Mouse (Mus musculus) liver, postnatal 0 days (tissue): ENCODE measurements around the gene Cox10. TPM values are rescaled to one million over a fixed set of nuclear protein-coding genes. Genes with fewer than 3 reads are reported as not detected.
A peak's percentile ranks its signal among the peaks of the same experiment; 100 is the strongest.

Experiments used
- ATAC-seq: fragments of 200-750 bp; cut with Nextera tagmentation; 2 replicates; pipeline ENCODE4 v1.8.0; 2017; ENCODE audit warnings: mild to moderate bottlenecking, moderate library complexity
- DNase-seq: peaks from one replicate; pipeline ENCODE4 v3.0.0-alpha.2; 2016
- H3K27ac ChIP-seq: fragments of 300-500 bp; sonication (generic); 2 replicates; pipeline ENCODE4 v1.5.1; 2014; ENCODE audit warnings: antibody characterized with exemption, moderate library complexity, mild to moderate bottlenecking, low read depth
- H3K27me3 ChIP-seq: fragments of 300-500 bp; sonication (generic); 2 replicates; pipeline ENCODE4 v1.6.1; 2014; ENCODE audit warnings: low read length, control low read depth, mixed read lengths; ENCODE audit not compliant: insufficient read depth
- H3K36me3 ChIP-seq: fragments of 300-500 bp; sonication (generic); replicated peaks from 2 replicates; pipeline ENCODE4 v1.6.1; 2014; ENCODE audit warnings: mild to moderate bottlenecking, control low read depth, low read length, moderate library complexity, mixed read lengths; ENCODE audit not compliant: insufficient read depth
- H3K4me1 ChIP-seq: fragments of 300-500 bp; sonication (generic); 2 replicates; pipeline ENCODE4 v1.6.1; 2014; ENCODE audit warnings: antibody characterized with exemption, mild to moderate bottlenecking, control low read depth; ENCODE audit not compliant: insufficient read depth
- H3K4me2 ChIP-seq: fragments of 300-500 bp; sonication (generic); 2 replicates; pipeline ENCODE4 v1.6.1; 2014; ENCODE audit warnings: low read depth, mild to moderate bottlenecking, low read length, moderate library complexity, mixed read lengths
- H3K4me3 ChIP-seq: fragments of 300-500 bp; sonication (generic); 2 replicates; pipeline ENCODE4 v1.5.1; 2014; ENCODE audit warnings: low read depth, low read length
- H3K9ac ChIP-seq: fragments of 300-500 bp; sonication (generic); replicated peaks from 2 replicates; pipeline ENCODE4 v1.6.1; 2014; ENCODE audit warnings: mild to moderate bottlenecking, moderate library complexity
- H3K9me3 ChIP-seq: fragments of 300-500 bp; sonication (generic); 2 replicates; pipeline ENCODE4 v1.6.1; 2016; ENCODE audit warnings: mild to moderate bottlenecking, control low read depth, low read length, mixed read lengths
- CTCF ChIP-seq: sonication (generic); IDR thresholded peaks from 2 replicates; pipeline ENCODE4 v1.5.1; 2016; ENCODE audit warnings: antibody characterized with exemption, low read depth
- EP300 ChIP-seq: IDR thresholded peaks from 2 replicates; pipeline ENCODE4 v1.6.1; 2016; ENCODE audit warnings: antibody characterized with exemption, low read depth, mild to moderate bottlenecking
- WGBS: fragments of 180-500 bp; shearing (Covaris S2); extraction: QIAGEN DNeasy Blood & Tissue Kit; methylation state at CpG from one replicate; pipeline ENCODE4 v1.1.7; 2014; ENCODE audit not compliant: insufficient replicate concordance; 5-methylcytosine and 5-hydroxymethylcytosine counted together
- polyA plus RNA-seq: library from polyadenylated mRNA; unstranded; fragments of >200 nt; fragmentation: Nextera tagmentation; extraction: Ambion mirVana; gene quantifications from 2 replicates; pipeline ENCODE4 v1.2.1, GENCODE M21; 2015

Gene Cox10
- polyA plus RNA-seq, 1 experiment from 2014 or later = 13.1 TPM

- DNase-seq (no peak), ATAC-seq (no peak)
- TF ChIP-seq EP300 (no peak), CTCF (no peak)
- Histone ChIP-seq H3K27me3 (peaks cover 45% of the 10 kb centered on the region), H3K27ac (peak overlapping the region; percentile 41; the same call in 1 of the 2 replicates), H3K4me2 (peak overlapping the region; percentile 75), H3K9ac (no peak overlapping the region), H3K36me3 (no peaks in the 10 kb centered on the region), H3K4me3 (0 out of 2 replicates have a peak overlapping the region, but pooled peaks have one; percentile 8), H3K9me3 (no peaks in the 10 kb centered on the region), H3K4me1 (peaks cover 12% of the 10 kb centered on the region)
- 21% methylated on average over 6 of the region's 6 CpGs for WGBS
Measured at GRCm38 (mm10) chr11:63917561-63917960, 161.7 kb downstream of the Cox10 start.

- Histone ChIP-seq H3K4me3 (peak overlapping the region; percentile 36), H3K27ac (peak overlapping the region; percentile 39), H3K4me2 (peak overlapping the region; percentile 65), H3K9me3 (no peaks in the 10 kb centered on the region), H3K36me3 (no peaks in the 10 kb centered on the region), H3K4me1 (peaks cover 19% of the 10 kb centered on the region), H3K9ac (peak overlapping the region; percentile 38; the same call in 1 of the 2 replicates), H3K27me3 (peaks cover 13% of the 10 kb centered on the region)
- DNase-seq (peak; percentile 81), ATAC-seq (peak; percentile 85)
- no peak for TF ChIP-seq CTCF
- no peak for TF ChIP-seq EP300
- 2% methylated on average over 20 of the region's 20 CpGs for WGBS
Measured at GRCm38 (mm10) chr11:63914388-63914787, 164.9 kb downstream of the Cox10 start.

- Histone ChIP-seq H3K36me3 (no peaks in the 10 kb centered on the region), H3K4me2 (peak overlapping the region; percentile 65), H3K4me1 (peaks cover 19% of the 10 kb centered on the region), H3K27ac (peak overlapping the region; percentile 39), H3K9ac (no peak overlapping the region), H3K27me3 (peaks cover 9% of the 10 kb centered on the region; the same call in 1 of the 2 replicates), H3K4me3 (peak overlapping the region; percentile 36; the same call in 1 of the 2 replicates), H3K9me3 (no peaks in the 10 kb centered on the region)
- WGBS = 34% methylated on average over 4 of the region's 4 CpGs
- DNase-seq (no peak), ATAC-seq (no peak)
- TF ChIP-seq CTCF (no peak), EP300 (no peak)
Measured at GRCm38 (mm10) chr11:63913936-63914335, 165.3 kb downstream of the Cox10 start.

Other genes starting within 250 kb of the Cox10 start
- gene Hs3st3b1, start 157.2 kb downstream of the Cox10 start, polyA plus RNA-seq = 20.0 and 21.1 TPM in 2 replicates